Mouse (Mus musculus): ENCODE data around the gene Hist1h4c. TPM values are rescaled to one million over a fixed set of nuclear protein-coding genes. Genes with fewer than 3 reads are reported as not detected.
A peak's percentile ranks its signal among the peaks of the same experiment; 100 is the strongest.

Gene Hist1h4c
- total and polyA plus RNA-seq, 3 experiments, result 2.2 to 240 (median 123) TPM

DNA sequence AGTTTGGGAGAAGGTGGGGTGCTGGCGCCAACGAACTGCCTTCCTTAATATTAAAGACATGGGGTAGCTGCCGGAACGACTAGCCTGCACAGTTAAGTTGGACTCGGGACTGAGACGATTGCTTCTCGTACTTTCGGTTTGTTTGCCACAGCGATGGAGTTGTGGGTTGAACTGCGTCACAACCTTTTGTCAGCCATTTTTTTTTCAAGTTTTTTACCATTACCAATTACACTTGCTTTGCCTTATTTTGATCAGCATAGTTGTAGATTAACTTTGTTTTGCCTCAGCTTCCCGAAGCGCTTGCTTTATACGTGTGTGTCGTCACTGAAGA lies 41.6 kb upstream of the Hist1h4c start:
- TF ChIP-seq POLR2AphosphoS5 (IDR thresholded peaks at IDR 0.05; ENCODE audit: insufficient replicate concordance, low read depth, low read length) (peak; percentile 55), GATA2 (IDR thresholded peaks at IDR 0.05; ENCODE audit: borderline replicate concordance, low read depth, low read length) (no peak)
- peak overlapping the region; percentile 71 for H3K4me3 ChIP-seq (ENCODE audit: low read depth, low read length)
- no peak for ATAC-seq (ENCODE audit: extremely low read depth, insufficient number of reproducible peaks, low FRiP score, poor library complexity, severe bottlenecking)

DNA sequence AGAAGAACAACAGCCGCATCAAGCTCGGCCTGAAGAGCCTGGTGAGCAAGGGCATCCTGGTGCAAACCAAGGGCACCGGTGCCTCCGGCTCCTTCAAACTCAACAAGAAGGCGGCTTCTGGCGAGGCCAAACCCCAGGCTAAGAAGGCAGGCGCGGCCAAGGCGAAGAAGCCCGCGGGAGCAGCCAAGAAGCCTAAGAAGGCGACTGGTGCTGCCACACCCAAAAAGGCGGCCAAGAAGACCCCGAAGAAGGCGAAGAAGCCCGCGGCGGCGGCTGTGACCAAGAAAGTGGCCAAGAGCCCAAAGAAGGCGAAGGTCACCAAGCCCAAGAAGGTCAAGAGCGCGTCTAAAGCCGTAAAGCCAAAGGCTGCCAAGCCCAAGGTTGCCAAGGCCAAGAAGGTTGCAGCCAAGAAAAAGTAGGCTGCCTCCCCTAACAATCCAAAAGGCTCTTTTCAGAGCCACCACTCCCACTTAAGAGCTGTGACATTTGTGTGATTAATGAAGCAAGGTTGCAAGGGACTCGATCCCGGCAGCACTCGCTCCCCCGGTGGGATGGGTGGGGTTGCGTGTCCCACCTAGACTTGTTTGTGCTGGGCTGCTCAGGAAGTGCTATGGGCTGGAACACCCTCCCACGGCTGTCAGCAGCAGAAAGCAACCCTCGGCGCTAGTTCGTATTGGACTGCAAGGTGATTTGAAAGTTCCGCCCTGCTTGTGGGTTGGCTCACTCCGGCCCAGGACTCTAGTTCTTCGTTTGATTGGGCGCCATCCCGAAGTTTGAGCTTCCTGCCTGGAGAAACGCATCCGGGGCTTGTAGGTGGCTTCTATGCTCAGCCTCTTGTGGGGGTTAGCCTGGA lies 41.0 kb upstream of the Hist1h4c start:
- H3K9me3 ChIP-seq (replicated peaks), result no peaks in the 10 kb centered on the region
- peak overlapping the region; percentile 71 for H3K4me3 ChIP-seq (ENCODE audit: low read depth, low read length)
- peaks cover 24% of the 10 kb centered on the region for H3K4me1 ChIP-seq (ENCODE audit: insufficient read depth, low read depth, low read length)
- ATAC-seq (ENCODE audit: extremely low read depth, insufficient number of reproducible peaks, low FRiP score, poor library complexity, severe bottlenecking) (peak; percentile 75), DNase-seq (ENCODE audit: low spot score) (peak; percentile 67)
- no peaks in the 10 kb centered on the region for H3K27me3 ChIP-seq (ENCODE audit: insufficient read depth, low read length)
- no peak for TF ChIP-seq GATA1 (IDR thresholded peaks at IDR 0.05; ENCODE audit: borderline replicate concordance, low read length)
- TF ChIP-seq POLR2AphosphoS5 (IDR thresholded peaks at IDR 0.05; ENCODE audit: insufficient replicate concordance, low read depth, low read length), result peak; percentile 99; the same call in 1 of the 2 replicates
- TF ChIP-seq TAL1 (conservative IDR thresholded peaks at IDR 0.05; ENCODE audit: low read depth, low read length), result no peak
- H3K36me3 ChIP-seq (replicated peaks), result no peaks in the 10 kb centered on the region

More for the DNA sequence above, 41.6 kb upstream of the Hist1h4c start:
- no peak for DNase-seq (ENCODE audit: low spot score)
- no peaks in the 10 kb centered on the region for H3K9me3 ChIP-seq (replicated peaks)
- peaks cover 24% of the 10 kb centered on the region for H3K4me1 ChIP-seq (ENCODE audit: insufficient read depth, low read depth, low read length)
- no peaks in the 10 kb centered on the region for H3K27me3 ChIP-seq (ENCODE audit: insufficient read depth, low read length)
- no peaks in the 10 kb centered on the region for H3K36me3 ChIP-seq (replicated peaks)

GRCm38 (mm10) chr13:23738677-23739068 lies 40.4 kb upstream of the Hist1h4c start, which contains the start of gene Hist1h1c:
Gene Hist1h1c (plus strand): TSS chr13:23738808.
- ATAC-seq (ENCODE audit: extremely low read depth, insufficient number of reproducible peaks, low FRiP score, poor library complexity, severe bottlenecking), result peak; percentile 69
- peak; percentile 84 for DNase-seq (ENCODE audit: low spot score)
- no peaks in the 10 kb centered on the region for H3K27me3 ChIP-seq (ENCODE audit: insufficient read depth, low read length)
- no peaks in the 10 kb centered on the region for H3K36me3 ChIP-seq (replicated peaks)
- no peaks in the 10 kb centered on the region for H3K9me3 ChIP-seq (replicated peaks)
- TF ChIP-seq POLR2AphosphoS5 (IDR thresholded peaks at IDR 0.05; ENCODE audit: insufficient replicate concordance, low read depth, low read length), result peak; percentile 70; the same call in 1 of the 2 replicates
- no peak for TF ChIP-seq CTCF (IDR thresholded peaks at IDR 0.05; ENCODE audit: low read depth, low read length)
- H3K4me3 ChIP-seq (ENCODE audit: low read depth, low read length), result peak within 1 kb of the TSS; percentile 71
- peaks cover 21% of the 10 kb centered on the region for H3K4me1 ChIP-seq (ENCODE audit: insufficient read depth, low read depth, low read length)

DNA sequence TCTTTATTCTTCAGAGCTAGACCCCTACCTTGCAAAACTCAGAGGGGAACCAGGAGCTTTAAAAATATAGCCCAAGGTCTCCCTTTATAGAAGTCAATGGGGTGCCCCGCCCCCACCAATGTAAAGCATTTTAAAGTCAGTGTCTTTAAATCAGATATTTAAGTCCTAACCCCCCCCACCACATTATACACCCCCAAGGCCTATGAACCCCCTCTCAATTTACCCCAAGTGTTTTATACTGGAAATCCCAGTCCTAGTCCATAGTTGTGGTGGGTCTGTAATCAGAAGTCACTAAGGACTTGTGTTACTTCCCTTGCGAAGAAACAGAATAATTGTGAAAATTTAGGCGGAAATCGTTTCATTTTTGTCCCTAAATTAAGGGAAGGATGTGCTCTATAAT lies 39.8 kb upstream of the Hist1h4c start:
- ATAC-seq (ENCODE audit: extremely low read depth, insufficient number of reproducible peaks, low FRiP score, poor library complexity, severe bottlenecking) (no peak), DNase-seq (ENCODE audit: low spot score) (no peak)
- Histone ChIP-seq H3K4me1 (ENCODE audit: insufficient read depth, low read depth, low read length) (peaks cover 18% of the 10 kb centered on the region), H3K27me3 (ENCODE audit: insufficient read depth, low read length) (no peaks in the 10 kb centered on the region), H3K36me3 (replicated peaks) (no peaks in the 10 kb centered on the region), H3K4me3 (ENCODE audit: low read depth, low read length) (peak overlapping the region; percentile 71; the same call in 1 of the 2 replicates), H3K9me3 (replicated peaks) (no peaks in the 10 kb centered on the region)
- TF ChIP-seq TAL1 (conservative IDR thresholded peaks at IDR 0.05; ENCODE audit: low read depth, low read length), result no peak

- peaks cover 14% of the 10 kb centered on the region for H3K4me1 ChIP-seq (ENCODE audit: insufficient read depth, low read depth, low read length)
- H3K9me3 ChIP-seq (replicated peaks), result no peaks in the 10 kb centered on the region
- H3K27me3 ChIP-seq (ENCODE audit: insufficient read depth, low read length), result no peaks in the 10 kb centered on the region
- TF ChIP-seq TAL1 (conservative IDR thresholded peaks at IDR 0.05; ENCODE audit: low read depth, low read length) (no peak), POLR2AphosphoS5 (IDR thresholded peaks at IDR 0.05; ENCODE audit: insufficient replicate concordance, low read depth, low read length) (no peak), CTCF (IDR thresholded peaks at IDR 0.05; ENCODE audit: low read depth, low read length) (no peak), GATA2 (IDR thresholded peaks at IDR 0.05; ENCODE audit: borderline replicate concordance, low read depth, low read length) (no peak), GATA1 (IDR thresholded peaks at IDR 0.05; ENCODE audit: borderline replicate concordance, low read length) (no peak)
- ATAC-seq (ENCODE audit: extremely low read depth, insufficient number of reproducible peaks, low FRiP score, poor library complexity, severe bottlenecking) (no peak), DNase-seq (ENCODE audit: low spot score) (no peak)
- no peak overlapping the region for H3K4me3 ChIP-seq (ENCODE audit: low read depth, low read length)
- no peaks in the 10 kb centered on the region for H3K36me3 ChIP-seq (replicated peaks)
These were observed 38.8 kb upstream of the Hist1h4c start for GRCm38 (mm10) chr13:23737091-23737490.

DNA sequence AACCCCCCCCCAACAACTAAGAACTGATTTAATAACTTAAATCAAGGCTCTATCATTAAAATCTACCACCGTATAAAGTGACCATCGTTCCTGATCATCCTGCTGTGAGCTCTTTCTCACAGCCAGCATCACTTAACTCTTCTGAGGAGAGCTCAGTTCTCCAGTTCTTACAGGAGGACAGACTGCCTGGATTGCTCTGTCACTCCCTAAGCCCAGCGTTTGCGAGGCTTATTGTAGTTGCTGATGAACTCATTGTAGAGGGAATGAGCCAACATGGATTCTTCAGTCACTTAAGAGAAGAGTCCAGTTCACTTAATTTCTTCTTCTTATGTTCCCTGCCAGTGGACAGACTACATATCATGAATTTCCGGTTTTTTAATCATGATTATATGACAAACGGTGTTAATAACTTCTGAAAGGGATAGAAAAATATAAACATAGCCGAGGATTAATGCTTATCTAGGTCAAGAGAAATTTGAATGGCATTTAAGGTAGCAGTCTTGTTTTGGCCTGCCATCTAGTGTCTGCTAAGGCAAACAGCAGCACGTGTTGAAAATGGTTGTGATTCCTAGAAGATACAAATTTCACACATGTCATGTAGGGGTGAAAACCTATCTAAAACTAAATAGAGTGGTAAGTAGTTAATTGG lies 34.0 kb upstream of the Hist1h4c start:
- DNase-seq (ENCODE audit: low spot score), result no peak
- no peak for ATAC-seq (ENCODE audit: extremely low read depth, insufficient number of reproducible peaks, low FRiP score, poor library complexity, severe bottlenecking)
- Histone ChIP-seq H3K36me3 (replicated peaks) (no peaks in the 10 kb centered on the region), H3K9me3 (replicated peaks) (no peaks in the 10 kb centered on the region), H3K4me3 (ENCODE audit: low read depth, low read length) (no peak overlapping the region), H3K27me3 (ENCODE audit: insufficient read depth, low read length) (peaks cover 11% of the 10 kb centered on the region), H3K4me1 (ENCODE audit: insufficient read depth, low read depth, low read length) (peaks cover 3% of the 10 kb centered on the region; the same call in 1 of the 2 replicates)
- TF ChIP-seq CTCF (IDR thresholded peaks at IDR 0.05; ENCODE audit: low read depth, low read length) (peak; percentile 14; the same call in 1 of the 2 replicates), GATA1 (IDR thresholded peaks at IDR 0.05; ENCODE audit: borderline replicate concordance, low read length) (no peak), TAL1 (conservative IDR thresholded peaks at IDR 0.05; ENCODE audit: low read depth, low read length) (no peak), GATA2 (IDR thresholded peaks at IDR 0.05; ENCODE audit: borderline replicate concordance, low read depth, low read length) (no peak), POLR2AphosphoS5 (IDR thresholded peaks at IDR 0.05; ENCODE audit: insufficient replicate concordance, low read depth, low read length) (no peak)
